Mouse (Mus musculus) telencephalon, adult 2 months (tissue): Measurements from ENCODE around the gene Bmpr2.

Experiments
- DNase-seq: peaks from one replicate; pipeline ENCODE4 v3.0.0-alpha.2; 2011; ENCODE audit warnings: low read depth, low spot score

Bmpr2 gene

DNA sequence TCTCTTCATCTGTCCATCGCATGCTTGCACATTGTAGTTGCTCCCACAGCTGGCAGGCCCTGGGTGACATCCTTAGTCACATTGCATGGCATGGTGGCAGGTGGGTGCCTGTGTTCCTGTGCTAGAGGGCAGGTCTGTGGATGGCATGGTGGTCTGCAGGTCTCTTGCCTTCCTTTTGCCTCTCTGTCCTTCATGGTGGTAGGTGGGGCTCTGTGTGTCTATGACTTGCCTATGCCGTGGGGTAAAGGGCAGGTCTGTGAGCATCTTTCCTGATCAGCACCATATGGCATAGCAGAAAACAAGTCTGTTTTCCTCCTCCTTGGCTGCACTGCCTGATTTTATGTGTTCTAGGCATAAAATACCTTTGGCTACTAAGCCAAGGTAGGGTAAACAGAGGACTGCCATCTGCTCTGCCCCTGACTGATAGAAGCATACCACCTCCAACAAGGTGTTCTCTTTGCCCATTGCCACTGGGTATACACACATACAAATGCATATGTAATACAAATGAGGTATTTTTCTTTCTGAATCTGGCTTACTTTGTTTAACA lies 164.0 kb downstream of the Bmpr2 start:
- DNase-seq: no peak
